Mouse (Mus musculus): ENCODE measurements around the gene Ankmy2. TPM values are rescaled to one million over a fixed set of nuclear protein-coding genes. Genes with fewer than 3 reads are reported as not detected.
"Not testable (repeated sequence)": the region's sequence is repeated elsewhere in the genome, so short reads cannot be mapped to it uniquely, and the experiment has no call there.

Gene Ankmy2
- polyA plus RNA-seq, 1 experiment from 2014 or later = 42.6 TPM

DNA sequence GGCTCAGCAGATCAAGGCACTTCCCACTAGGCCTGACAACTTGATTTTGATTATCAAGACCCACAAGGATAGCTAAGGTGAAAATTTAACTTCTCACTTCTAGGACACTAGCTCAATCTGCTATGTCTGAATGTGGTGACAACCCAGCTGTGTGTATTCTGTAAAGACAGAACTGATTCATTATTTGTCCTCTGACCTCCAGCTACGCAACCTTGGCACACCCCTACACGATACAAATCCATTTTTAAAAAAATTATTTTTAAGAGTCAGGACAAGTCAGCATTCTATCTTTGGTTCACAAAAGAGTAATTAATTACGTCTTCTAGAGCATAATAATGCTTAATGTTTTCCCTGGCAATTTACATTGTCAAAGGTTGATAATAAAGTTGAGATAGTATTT lies 32.7 kb downstream of the Ankmy2 start:
- ATAC-seq (ENCODE audit: insufficient read depth) = no peak

DNA sequence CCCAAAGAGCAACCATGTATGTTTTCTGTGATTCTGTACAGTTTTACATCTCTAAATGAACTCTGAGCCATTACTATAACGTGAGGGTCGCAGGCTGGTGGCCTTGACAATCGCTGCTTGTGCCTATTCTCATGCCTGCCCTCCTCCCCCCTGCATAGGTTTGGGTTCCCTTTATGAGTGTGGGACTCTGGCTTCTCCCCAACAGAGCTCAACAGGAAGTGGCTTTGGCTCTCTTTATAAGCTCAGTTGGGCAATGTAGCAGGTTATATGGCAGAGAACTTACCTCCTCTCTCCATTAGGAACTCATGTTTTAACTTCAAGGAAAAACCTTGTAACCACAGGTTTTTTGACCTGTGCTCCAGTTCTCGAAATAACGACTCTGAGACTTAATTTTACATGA lies 33.4 kb downstream of the Ankmy2 start:
- Histone ChIP-seq H3K27me3 (ENCODE audit: insufficient read depth, low read length) (no peaks in the 10 kb centered on the region), H3K36me3 (ENCODE audit: insufficient read depth) (peaks cover 82% of the 10 kb centered on the region), H3K9me3 (ENCODE audit: low read depth, low read length) (no peaks in the 10 kb centered on the region), H3K4me1 (ENCODE audit: insufficient read depth) (no peaks in the 10 kb centered on the region), H3K27ac (ENCODE audit: low read depth) (no peak overlapping the region), H3K4me2 (no peak overlapping the region), H3K9ac (no peak overlapping the region), H3K4me3 (ENCODE audit: low read depth, low read length) (no peak overlapping the region)
- ATAC-seq (ENCODE audit: insufficient read depth) = no peak
- TF ChIP-seq CTCF (IDR thresholded peaks at IDR 0.05; ENCODE audit: low read depth) = no peak
- 93% methylated on average over 5 of the region's 5 CpGs for whole genome bisulfite sequencing
- no peak for DNase-seq

More for the DNA sequence above, 32.7 kb downstream of the Ankmy2 start:
- 89% methylated on average over 3 of the region's 3 CpGs for WGBS
- no peaks in the 10 kb centered on the region for H3K4me1 ChIP-seq (ENCODE audit: insufficient read depth)
- H3K4me2 ChIP-seq = no peak overlapping the region
- H3K9ac ChIP-seq = no peak overlapping the region
- H3K27me3 ChIP-seq (ENCODE audit: insufficient read depth, low read length) = no peaks in the 10 kb centered on the region
- H3K4me3 ChIP-seq (ENCODE audit: low read depth, low read length) = no peak overlapping the region
- peaks cover 75% of the 10 kb centered on the region for H3K36me3 ChIP-seq (ENCODE audit: insufficient read depth)
- H3K9me3 ChIP-seq (ENCODE audit: low read depth, low read length) = no peaks in the 10 kb centered on the region
- TF ChIP-seq CTCF (IDR thresholded peaks at IDR 0.05; ENCODE audit: low read depth) = no peak
- H3K27ac ChIP-seq (ENCODE audit: low read depth) = no peak overlapping the region
- DNase-seq = no peak

DNA sequence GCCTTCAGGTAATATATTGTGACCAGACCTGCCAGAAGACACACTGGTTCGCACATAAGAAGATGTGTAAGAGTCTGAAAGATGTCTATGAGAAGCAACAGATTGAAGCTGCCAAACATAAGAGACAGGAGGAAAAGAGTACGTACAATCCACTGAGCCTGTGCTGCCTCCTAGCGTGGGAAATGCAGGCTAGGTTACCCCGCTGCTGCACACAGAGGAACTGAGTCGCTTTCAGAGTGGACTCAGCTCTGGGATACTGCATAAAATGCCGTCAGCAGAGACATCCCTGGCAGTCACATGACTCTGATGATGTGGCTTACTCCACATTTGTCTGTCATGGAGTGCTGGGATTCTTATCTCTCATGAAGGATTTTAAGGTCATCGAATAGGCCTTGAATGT lies 38.1 kb downstream of the Ankmy2 start:
- no peak overlapping the region for H3K4me3 ChIP-seq (ENCODE audit: low read depth, low read length)
- H3K9me3 ChIP-seq (ENCODE audit: low read depth, low read length) = peaks cover 10% of the 10 kb centered on the region; the same call in 1 of the 2 replicates
- no peak overlapping the region for H3K4me2 ChIP-seq
- 88% methylated on average over 7 of the region's 7 CpGs for WGBS
- no peaks in the 10 kb centered on the region for H3K4me1 ChIP-seq (ENCODE audit: insufficient read depth)
- no peak overlapping the region for H3K27ac ChIP-seq (ENCODE audit: low read depth)
- no peak for DNase-seq
- ATAC-seq (ENCODE audit: insufficient read depth) = no peak
- H3K27me3 ChIP-seq (ENCODE audit: insufficient read depth, low read length) = no peaks in the 10 kb centered on the region
- H3K36me3 ChIP-seq (ENCODE audit: insufficient read depth) = peaks cover 76% of the 10 kb centered on the region
- no peak for TF ChIP-seq CTCF (IDR thresholded peaks at IDR 0.05; ENCODE audit: low read depth)
- no peak overlapping the region for H3K9ac ChIP-seq

DNA sequence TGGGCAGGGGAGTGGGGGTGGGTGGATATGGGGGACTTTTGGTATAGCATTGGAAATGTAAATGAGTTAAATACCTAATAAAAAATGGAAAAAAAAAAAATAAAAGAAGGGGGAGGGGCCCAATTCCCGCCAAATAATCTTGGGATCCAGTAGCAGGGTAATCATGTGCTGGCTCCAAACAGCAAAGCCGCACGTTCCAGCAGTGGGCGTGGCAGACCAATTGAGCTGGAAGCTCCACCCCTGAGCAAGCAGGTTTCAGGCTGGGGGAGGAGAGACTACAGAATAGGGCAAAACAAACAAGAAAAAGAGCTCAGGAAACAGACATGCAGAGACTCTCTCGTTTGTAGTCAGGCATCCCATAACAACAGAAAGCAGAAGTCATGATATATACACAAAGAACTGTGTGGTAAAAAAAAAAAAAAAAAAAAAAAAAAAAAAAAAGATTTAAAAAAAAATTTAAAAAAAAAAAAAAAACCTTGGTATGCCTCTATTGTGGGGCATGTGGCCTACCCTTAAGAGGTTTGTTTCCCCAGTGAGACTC lies 48.7 kb downstream of the Ankmy2 start:
- H3K9me3 ChIP-seq (ENCODE audit: low read depth, low read length); H3K4me1 ChIP-seq (ENCODE audit: insufficient read depth); ATAC-seq (ENCODE audit: insufficient read depth); DNase-seq; H3K4me3 ChIP-seq (ENCODE audit: low read depth, low read length); H3K4me2 ChIP-seq; H3K36me3 ChIP-seq (ENCODE audit: insufficient read depth); H3K27ac ChIP-seq (ENCODE audit: low read depth); H3K9ac ChIP-seq; H3K27me3 ChIP-seq (ENCODE audit: insufficient read depth, low read length): not testable (repeated sequence)
- 58% methylated on average over 5 of the region's 5 CpGs for WGBS

DNA sequence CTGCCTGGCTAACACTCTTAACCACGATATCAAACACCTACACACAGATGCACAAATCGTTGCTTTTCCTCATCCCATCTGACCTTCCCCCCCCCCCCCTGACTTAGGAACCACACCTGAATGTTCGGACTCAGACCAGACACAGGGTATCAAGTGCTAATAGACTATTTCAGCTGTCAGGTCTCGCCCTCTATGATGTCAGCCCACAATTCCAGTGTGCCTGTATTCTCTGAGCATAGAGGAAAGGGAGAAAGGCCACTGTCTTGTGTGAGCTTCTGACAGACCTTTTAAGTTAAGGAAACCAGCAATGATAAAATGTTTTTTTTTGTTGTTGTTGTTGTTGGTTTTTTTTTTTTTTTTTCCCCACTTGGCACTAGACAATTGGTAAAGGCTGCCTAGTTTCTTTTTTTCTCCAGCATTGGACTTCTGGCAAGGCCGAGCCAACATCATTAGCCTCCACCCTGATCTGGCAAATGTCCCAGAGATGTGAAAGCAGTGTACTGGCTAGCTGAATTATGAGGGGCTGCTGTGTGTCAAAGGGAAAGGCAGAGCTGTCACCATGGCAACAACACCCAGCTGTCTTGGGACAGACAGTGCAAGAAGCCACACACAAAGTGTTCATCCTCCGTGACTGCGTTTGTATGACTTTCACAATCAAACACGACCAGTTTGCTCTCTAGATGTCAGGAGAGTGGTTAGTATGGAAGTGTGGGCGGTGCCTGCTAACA lies 50.3 kb downstream of the Ankmy2 start:
- Histone ChIP-seq H3K4me3 (ENCODE audit: low read depth, low read length) (no peak overlapping the region), H3K27ac (ENCODE audit: low read depth) (no peak overlapping the region), H3K36me3 (ENCODE audit: insufficient read depth) (no peaks in the 10 kb centered on the region), H3K9me3 (ENCODE audit: low read depth, low read length) (no peaks in the 10 kb centered on the region), H3K27me3 (ENCODE audit: insufficient read depth, low read length) (no peaks in the 10 kb centered on the region), H3K4me1 (ENCODE audit: insufficient read depth) (no peaks in the 10 kb centered on the region), H3K4me2 (peak overlapping the region; percentile 45), H3K9ac (no peak overlapping the region)
- DNase-seq = peak; percentile 95
- TF ChIP-seq CTCF (IDR thresholded peaks at IDR 0.05; ENCODE audit: low read depth) = no peak
- ATAC-seq (ENCODE audit: insufficient read depth) = peak; percentile 97
- WGBS = 49% methylated on average over 9 of the region's 9 CpGs

DNA sequence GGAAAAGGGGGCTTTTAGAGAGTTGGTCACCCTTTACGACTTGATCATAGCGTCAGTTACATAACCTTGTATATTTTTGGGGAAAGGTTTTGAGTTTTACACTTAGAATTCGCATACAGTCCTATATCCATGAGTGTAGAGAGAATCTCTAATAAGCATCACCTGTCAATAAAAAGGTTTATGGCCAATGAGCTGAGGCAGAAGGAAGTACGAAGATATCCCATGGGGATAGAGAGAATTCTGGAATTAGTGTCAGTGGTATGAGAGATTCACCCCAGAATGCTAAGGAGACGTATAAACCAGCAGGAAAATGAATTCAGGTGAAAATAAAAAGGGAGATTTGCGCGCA lies 50.9 kb downstream of the Ankmy2 start:
- Histone ChIP-seq H3K4me3 (ENCODE audit: low read depth, low read length) (no peak overlapping the region), H3K9ac (no peak overlapping the region), H3K9me3 (ENCODE audit: low read depth, low read length) (no peaks in the 10 kb centered on the region), H3K4me2 (peak overlapping the region; percentile 45), H3K27ac (ENCODE audit: low read depth) (no peak overlapping the region), H3K27me3 (ENCODE audit: insufficient read depth, low read length) (no peaks in the 10 kb centered on the region), H3K4me1 (ENCODE audit: insufficient read depth) (no peaks in the 10 kb centered on the region), H3K36me3 (ENCODE audit: insufficient read depth) (no peaks in the 10 kb centered on the region)
- ATAC-seq (ENCODE audit: insufficient read depth) = peak; percentile 13; the same call in 1 of the 2 replicates
- TF ChIP-seq CTCF (IDR thresholded peaks at IDR 0.05; ENCODE audit: low read depth) = no peak
- 70% methylated on average over 7 of the region's 7 CpGs for WGBS
- DNase-seq = no peak

DNA sequence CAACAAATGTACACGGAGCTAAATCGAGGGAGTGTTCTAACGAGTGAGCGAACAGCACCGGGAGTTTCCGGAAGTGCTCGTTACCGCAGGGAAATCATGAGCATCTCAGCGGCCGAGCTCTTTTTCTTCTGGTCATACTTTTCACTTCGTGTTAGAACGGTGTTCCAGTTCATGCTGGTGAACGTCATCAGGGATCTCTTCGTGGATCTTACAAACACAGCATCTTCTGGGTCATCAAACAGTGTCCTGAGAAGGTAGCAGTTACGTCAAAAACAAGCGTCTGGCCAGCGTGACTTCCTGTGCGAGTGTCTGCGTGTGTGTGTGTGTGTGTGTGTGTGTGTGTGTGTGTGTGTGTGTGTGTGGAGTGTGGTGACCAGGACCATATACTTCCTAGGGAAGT lies 51.5 kb downstream of the Ankmy2 start:
- H3K4me3 ChIP-seq (ENCODE audit: low read depth, low read length) = no peak overlapping the region
- DNase-seq (no peak), ATAC-seq (ENCODE audit: insufficient read depth) (no peak)
- no peaks in the 10 kb centered on the region for H3K36me3 ChIP-seq (ENCODE audit: insufficient read depth)
- no peaks in the 10 kb centered on the region for H3K27me3 ChIP-seq (ENCODE audit: insufficient read depth, low read length)
- no peak for TF ChIP-seq CTCF (IDR thresholded peaks at IDR 0.05; ENCODE audit: low read depth)
- WGBS = 68% methylated on average over 19 of the region's 19 CpGs
- peak overlapping the region; percentile 45; the same call in 1 of the 2 replicates for H3K4me2 ChIP-seq
- H3K27ac ChIP-seq (ENCODE audit: low read depth) = no peak overlapping the region
- no peak overlapping the region for H3K9ac ChIP-seq
- no peaks in the 10 kb centered on the region for H3K4me1 ChIP-seq (ENCODE audit: insufficient read depth)
- H3K9me3 ChIP-seq (ENCODE audit: low read depth, low read length) = no peaks in the 10 kb centered on the region

Measured in lung, embryonic 14.5 days (tissue).